7 mouse cellular contexts compared by ENCODE assay signal in genomic region chr14:78307286-78308237, GRCm38 (mm10). TPM values are rescaled to one million over a fixed set of nuclear protein-coding genes. Genes with fewer than 3 reads are reported as not detected.
A peak's percentile ranks its signal among the peaks of the same experiment; 100 is the strongest.
DNase-seq lines count a peak whose midpoint lies in the region; ATAC-seq lines count a peak whose summit lies in the region.

Gene Tnfsf11 (minus strand): TSS chr14:78308043.

- H3K9me3 ChIP-seq in lung, embryonic 16.5 days (ENCODE audit: control insufficient read depth, low read length): no peaks in the 10 kb centered on the region
- H3K9me3 ChIP-seq in heart, embryonic 16.5 days (replicated peaks; ENCODE audit: control insufficient read depth, low read length): no peaks in the 10 kb centered on the region
- H3K9me3 ChIP-seq in liver, embryonic 16.5 days (replicated peaks; ENCODE audit: control insufficient read depth, low read length): no peaks in the 10 kb centered on the region

- H3K4me1 ChIP-seq in lung, embryonic 16.5 days (replicated peaks; ENCODE audit: control insufficient read depth, insufficient read depth, low read length): peaks cover 5% of the 10 kb centered on the region; the same call in 1 of the 2 replicates
- peaks cover 6% of the 10 kb centered on the region; the same call in 1 of the 2 replicates for H3K4me1 ChIP-seq in heart, embryonic 16.5 days (ENCODE audit: control insufficient read depth, insufficient read depth, low read length)
- H3K4me1 ChIP-seq in liver, embryonic 16.5 days (ENCODE audit: control insufficient read depth, low read depth, low read length): no peaks in the 10 kb centered on the region

- H3K27ac ChIP-seq in lung, embryonic 16.5 days (ENCODE audit: low read length): no peak within 1 kb of the TSS
- H3K27ac ChIP-seq in heart, embryonic 16.5 days (ENCODE audit: low read length): no peak within 1 kb of the TSS
- no peak within 1 kb of the TSS for H3K27ac ChIP-seq in liver, embryonic 16.5 days (ENCODE audit: low read length)

- peak within 1 kb of the TSS; percentile 52 for H3K4me3 ChIP-seq in lung, embryonic 16.5 days (ENCODE audit: low read length)
- peak within 1 kb of the TSS; percentile 62 for H3K4me3 ChIP-seq in heart, embryonic 16.5 days (ENCODE audit: low read length)
- H3K4me3 ChIP-seq in liver, embryonic 16.5 days (ENCODE audit: low read depth, low read length): peak within 1 kb of the TSS; percentile 26; the same call in 1 of the 2 replicates

- no peak for DNase-seq in lung, postnatal 10 days
- DNase-seq in embryo, embryonic 10 days (ENCODE audit: low spot score): peak; percentile 38
- peak; percentile 40 for DNase-seq in thymus, postnatal 0 days (ENCODE audit: low spot score)
- DNase-seq in layer of hippocampus, adult 18-20 months (ENCODE audit: low spot score in 2 of 2): no peak

- H3K9ac ChIP-seq in lung, embryonic 16.5 days (ENCODE audit: low read length): peak within 1 kb of the TSS; percentile 49
- H3K9ac ChIP-seq in heart, embryonic 16.5 days (ENCODE audit: low read length): peak within 1 kb of the TSS; percentile 55
- no peak within 1 kb of the TSS for H3K9ac ChIP-seq in liver, embryonic 16.5 days (ENCODE audit: low read depth, low read length)

- WGBS in lung, embryonic 16.5 days: 1% methylated on average over 47 of the region's 51 CpGs
- 2% methylated on average over 45 of the region's 51 CpGs for WGBS in heart, embryonic 16.5 days
- WGBS in liver, embryonic 16.5 days (ENCODE audit: insufficient replicate concordance): 1% methylated on average over 50 of the region's 51 CpGs

- no peaks in the 10 kb centered on the region for H3K36me3 ChIP-seq in lung, embryonic 16.5 days (ENCODE audit: control insufficient read depth, insufficient read depth, low read length)
- H3K36me3 ChIP-seq in heart, embryonic 16.5 days (ENCODE audit: control insufficient read depth, insufficient read depth): no peaks in the 10 kb centered on the region
- no peaks in the 10 kb centered on the region for H3K36me3 ChIP-seq in liver, embryonic 16.5 days (ENCODE audit: control insufficient read depth, insufficient read depth)

- ATAC-seq in lung, embryonic 16.5 days (ENCODE audit: low read depth): peak; percentile 61; the same call in 1 of the 2 replicates
- peak; percentile 65 for ATAC-seq in heart, embryonic 16.5 days (replicated peaks; ENCODE audit: extremely low read depth, insufficient read depth, low FRiP score)
- no peak for ATAC-seq in liver, embryonic 16.5 days (ENCODE audit: low read depth)

- peaks cover 19% of the 10 kb centered on the region for H3K27me3 ChIP-seq in lung, embryonic 16.5 days (ENCODE audit: control insufficient read depth, insufficient read depth, low read depth, low read length)
- H3K27me3 ChIP-seq in heart, embryonic 16.5 days (ENCODE audit: control insufficient read depth, insufficient read depth, low read length): peaks cover 26% of the 10 kb centered on the region
- peaks cover 25% of the 10 kb centered on the region for H3K27me3 ChIP-seq in liver, embryonic 16.5 days (ENCODE audit: control insufficient read depth, insufficient read depth, low read depth, low read length)

- H3K4me2 ChIP-seq in lung, embryonic 16.5 days (ENCODE audit: low read depth, low read length): peak within 1 kb of the TSS; percentile 90
- peak within 1 kb of the TSS; percentile 83 for H3K4me2 ChIP-seq in heart, embryonic 16.5 days (ENCODE audit: low read depth, low read length)
- peak within 1 kb of the TSS; percentile 33 for H3K4me2 ChIP-seq in liver, embryonic 16.5 days (ENCODE audit: low read depth, low read length)

RNA-seq across cellular contexts. Expression of gene Tnfsf11, which starts in this region (rescaled TPM):
- polyA plus RNA-seq in lung, embryonic 16.5 days (2015; fragmentation: Nextera tagmentation; extraction: Ambion mirVana): 0.45 TPM in 1 of 2 replicates, not detected in the other
- polyA plus RNA-seq in heart, embryonic 16.5 days (2015; fragmentation: Nextera tagmentation; extraction: Ambion mirVana): 0.36 and 0.97 TPM in 2 replicates
- 0.04 and 0.07 TPM in 2 replicates for polyA plus RNA-seq in liver, embryonic 16.5 days (2015; fragmentation: Nextera tagmentation; extraction: Ambion mirVana)
- 7.0 and 8.0 TPM in 2 replicates for polyA plus RNA-seq in thymus, postnatal 0 days (2015; fragmentation: Nextera tagmentation; extraction: Ambion mirVana)
- not detected for total RNA-seq in layer of hippocampus, adult 18-20 months (2021)

Comparison
In these comparisons a context has a peak if more than half of its experiments do, and no peak if none do; other contexts are left out.
1. Peak in ATAC-seq, H3K4me3 ChIP-seq, H3K9ac ChIP-seq and H3K4me2 ChIP-seq in lung, embryonic 16.5 days; RNA of the gene not detected or under 1 TPM.
2. Peak in ATAC-seq, H3K4me3 ChIP-seq, H3K9ac ChIP-seq and H3K4me2 ChIP-seq in heart, embryonic 16.5 days; RNA of the gene not detected or under 1 TPM.
3. H3K4me2 ChIP-seq: peak in every context shown above with its lines; median percentile 90 in lung, embryonic 16.5 days; 83 in heart, embryonic 16.5 days; 33 in liver, embryonic 16.5 days.
4. DNase-seq: peak in embryo, embryonic 10 days (single experiment) and thymus, postnatal 0 days (single experiment); none in lung, postnatal 10 days (single experiment) and layer of hippocampus, adult 18-20 months (0 of 2).
5. Peak in every context shown above with its lines, with median percentiles within 50 percentile points of each other: H3K4me3 ChIP-seq.